Mouse (Mus musculus) intestine, postnatal 0 days (tissue): Measurements from ENCODE around the gene Fam19a3. TPM values are rescaled to one million over a fixed set of nuclear protein-coding genes. Genes with fewer than 3 reads are reported as not detected.

ENCODE experiments used
- ATAC-seq: fragments of 200-750 bp; cut with Nextera tagmentation; 2 replicates; pipeline ENCODE4 v1.8.0; 2017; ENCODE audit warnings: mild to moderate bottlenecking, moderate TSS enrichment, moderate library complexity
- H3K27ac ChIP-seq: fragments of 300-500 bp; sonication (generic); 2 replicates; pipeline ENCODE4 v1.5.1; 2014; ENCODE audit warnings: mild to moderate bottlenecking, low read depth, low read length, moderate library complexity
- H3K27me3 ChIP-seq: fragments of 300-500 bp; sonication (generic); replicated peaks from 2 replicates; pipeline ENCODE4 v1.6.1; 2014; ENCODE audit warnings: low read length, mixed read lengths; ENCODE audit not compliant: control insufficient read depth, insufficient read depth
- H3K36me3 ChIP-seq: fragments of 300-500 bp; sonication (generic); 2 replicates; pipeline ENCODE4 v1.6.1; 2014; ENCODE audit warnings: mild to moderate bottlenecking, moderate library complexity; ENCODE audit not compliant: control insufficient read depth, insufficient read depth
- H3K4me1 ChIP-seq: fragments of 300-500 bp; sonication (generic); replicated peaks from 2 replicates; pipeline ENCODE4 v1.6.1; 2014; ENCODE audit warnings: antibody characterized with exemption, low read length, mixed read lengths; ENCODE audit not compliant: control insufficient read depth, insufficient read depth
- H3K4me2 ChIP-seq: fragments of 300-500 bp; sonication (generic); replicated peaks from 2 replicates; pipeline ENCODE4 v1.6.1; 2014; ENCODE audit warnings: low read depth, mild to moderate bottlenecking, moderate library complexity
- H3K4me3 ChIP-seq: fragments of 300-500 bp; sonication (generic); 2 replicates; pipeline ENCODE4 v1.5.1; 2014; ENCODE audit warnings: low read depth, low read length
- H3K9ac ChIP-seq: fragments of 300-500 bp; sonication (generic); 2 replicates; pipeline ENCODE4 v1.6.1; 2014; ENCODE audit warnings: mild to moderate bottlenecking, low read depth, low read length
- H3K9me3 ChIP-seq: fragments of 300-500 bp; sonication (generic); 2 replicates; pipeline ENCODE4 v1.6.1; 2016; ENCODE audit warnings: mixed run types; ENCODE audit not compliant: control insufficient read depth
- CTCF ChIP-seq: sonication (generic); IDR thresholded peaks from 2 replicates; pipeline ENCODE4 v1.5.1; 2016; ENCODE audit warnings: low read depth, mild to moderate bottlenecking, control low read depth, antibody characterized with exemption, moderate library complexity
- WGBS: fragments of 180-500 bp; shearing (Covaris S2); extraction: QIAGEN DNeasy Blood & Tissue Kit; methylation state at CpG from one replicate; pipeline ENCODE4 v1.1.7; 2014; 5-methylcytosine and 5-hydroxymethylcytosine counted together
- polyA plus RNA-seq: library from polyadenylated mRNA; unstranded; fragments of >200 nt; fragmentation: Nextera tagmentation; extraction: Ambion mirVana; gene quantifications from 2 replicates; pipeline ENCODE4 v1.2.1, GENCODE M21; 2015

Gene Fam19a3
- polyA plus RNA-seq, 1 experiment from 2014 or later, result 0.05 TPM

- 0 out of 2 replicates have a peak, but pooled peaks have one; percentile 5 for ATAC-seq
- H3K4me1 ChIP-seq, result no peaks in the 10 kb centered on the region
- H3K9ac ChIP-seq, result no peak overlapping the region
- WGBS, result 77% methylated on average over 9 of the region's 9 CpGs
- peaks cover 50% of the 10 kb centered on the region for H3K36me3 ChIP-seq
- no peak for TF ChIP-seq CTCF
- no peak overlapping the region for H3K4me3 ChIP-seq
- H3K9me3 ChIP-seq, result no peaks in the 10 kb centered on the region
- H3K27ac ChIP-seq, result no peak overlapping the region
- H3K27me3 ChIP-seq, result no peaks in the 10 kb centered on the region
- no peak overlapping the region for H3K4me2 ChIP-seq
These were observed 23.9 kb upstream of the Fam19a3 start for GRCm38 (mm10) chr3:104805539-104805938.

DNA sequence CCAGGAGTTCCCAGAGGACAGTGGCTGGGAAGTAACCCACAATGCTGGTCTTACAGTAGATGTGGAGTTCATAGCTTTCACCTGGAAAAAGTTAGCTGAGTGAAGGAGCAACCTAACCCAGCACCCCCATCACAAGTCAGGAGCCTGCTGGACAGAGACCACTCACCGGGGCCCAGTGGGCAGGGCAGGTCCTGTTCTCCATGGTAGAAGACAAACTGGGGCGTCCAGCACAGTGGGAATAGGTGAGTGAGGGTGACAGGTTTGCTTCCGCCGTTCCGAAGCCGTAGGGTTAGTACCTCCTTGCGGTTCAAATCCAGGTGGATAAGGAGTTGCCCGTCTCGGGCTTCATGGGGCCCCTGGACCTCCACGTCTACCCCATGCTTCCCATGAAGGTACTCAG lies 22.7 kb upstream of the Fam19a3 start:
- no peaks in the 10 kb centered on the region for H3K9me3 ChIP-seq
- no peak overlapping the region for H3K9ac ChIP-seq
- H3K27me3 ChIP-seq, result no peaks in the 10 kb centered on the region
- no peak overlapping the region for H3K4me3 ChIP-seq
- peaks cover 62% of the 10 kb centered on the region for H3K36me3 ChIP-seq
- no peak overlapping the region for H3K4me2 ChIP-seq
- no peak for TF ChIP-seq CTCF
- no peak for ATAC-seq
- 90% methylated on average over 10 of the region's 10 CpGs for WGBS
- no peaks in the 10 kb centered on the region for H3K4me1 ChIP-seq
- H3K27ac ChIP-seq, result no peak overlapping the region

- Histone ChIP-seq H3K4me2 (no peak overlapping the region), H3K4me3 (no peak overlapping the region), H3K9me3 (no peaks in the 10 kb centered on the region), H3K36me3 (peaks cover 77% of the 10 kb centered on the region), H3K4me1 (no peaks in the 10 kb centered on the region), H3K27me3 (no peaks in the 10 kb centered on the region), H3K27ac (no peak overlapping the region), H3K9ac (no peak overlapping the region)
- 92% methylated on average over 6 of the region's 6 CpGs for WGBS
- no peak for ATAC-seq
- no peak for TF ChIP-seq CTCF
These were observed 19.8 kb upstream of the Fam19a3 start for GRCm38 (mm10) chr3:104801481-104801880.

- no peak for ATAC-seq
- H3K4me2 ChIP-seq, result no peak overlapping the region
- H3K9me3 ChIP-seq, result no peaks in the 10 kb centered on the region
- WGBS, result 96% methylated on average over 11 of the region's 11 CpGs
- no peak overlapping the region for H3K27ac ChIP-seq
- no peaks in the 10 kb centered on the region for H3K4me1 ChIP-seq
- no peak for TF ChIP-seq CTCF
- H3K36me3 ChIP-seq, result peaks cover 78% of the 10 kb centered on the region
- no peak overlapping the region for H3K9ac ChIP-seq
- no peak overlapping the region for H3K4me3 ChIP-seq
- no peaks in the 10 kb centered on the region for H3K27me3 ChIP-seq
These were observed 19.0 kb upstream of the Fam19a3 start for GRCm38 (mm10) chr3:104800681-104801080.

DNA sequence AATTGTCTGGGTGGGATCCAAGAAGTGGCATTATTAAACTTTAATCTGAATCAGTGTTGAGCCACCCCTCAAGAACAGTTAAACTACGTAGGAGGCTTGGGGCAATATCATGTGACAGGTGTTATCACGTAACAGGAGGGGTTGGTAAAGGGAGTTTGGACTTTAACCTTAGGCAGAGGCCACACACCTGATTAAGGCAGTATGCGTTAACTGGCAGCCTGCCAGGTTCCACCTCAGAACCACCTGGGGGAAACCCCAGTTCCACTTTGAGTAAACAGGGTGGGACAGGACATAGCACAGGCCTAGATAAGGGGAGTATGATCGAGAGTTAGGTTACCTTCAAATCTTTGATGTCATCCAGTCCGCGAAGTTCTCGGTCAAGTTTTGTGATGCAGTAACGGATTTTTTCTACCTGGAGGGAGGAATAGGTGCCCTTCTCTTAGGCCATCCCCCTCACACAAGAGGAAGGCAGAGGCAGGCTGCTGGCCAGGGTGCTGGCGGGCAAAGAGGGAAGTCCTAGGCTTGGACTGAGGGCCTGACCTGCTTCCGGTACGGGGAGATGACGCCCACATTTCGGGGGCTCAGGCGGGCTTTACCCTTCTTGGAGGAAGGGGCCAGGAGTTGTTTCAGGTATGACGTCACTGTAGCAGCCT lies 14.9 kb upstream of the Fam19a3 start:
- H3K4me1 ChIP-seq, result peaks cover 17% of the 10 kb centered on the region
- peaks cover 75% of the 10 kb centered on the region for H3K36me3 ChIP-seq
- ATAC-seq, result peak; percentile 82
- no peaks in the 10 kb centered on the region for H3K27me3 ChIP-seq
- WGBS, result 40% methylated on average over 15 of the region's 15 CpGs
- peak overlapping the region; percentile 94 for H3K27ac ChIP-seq
- no peak overlapping the region for H3K9ac ChIP-seq
- H3K4me2 ChIP-seq, result 0 out of 2 replicates have a peak overlapping the region, but pooled peaks have one; percentile 3
- H3K9me3 ChIP-seq, result no peaks in the 10 kb centered on the region
- TF ChIP-seq CTCF, result no peak
- H3K4me3 ChIP-seq, result no peak overlapping the region

DNA sequence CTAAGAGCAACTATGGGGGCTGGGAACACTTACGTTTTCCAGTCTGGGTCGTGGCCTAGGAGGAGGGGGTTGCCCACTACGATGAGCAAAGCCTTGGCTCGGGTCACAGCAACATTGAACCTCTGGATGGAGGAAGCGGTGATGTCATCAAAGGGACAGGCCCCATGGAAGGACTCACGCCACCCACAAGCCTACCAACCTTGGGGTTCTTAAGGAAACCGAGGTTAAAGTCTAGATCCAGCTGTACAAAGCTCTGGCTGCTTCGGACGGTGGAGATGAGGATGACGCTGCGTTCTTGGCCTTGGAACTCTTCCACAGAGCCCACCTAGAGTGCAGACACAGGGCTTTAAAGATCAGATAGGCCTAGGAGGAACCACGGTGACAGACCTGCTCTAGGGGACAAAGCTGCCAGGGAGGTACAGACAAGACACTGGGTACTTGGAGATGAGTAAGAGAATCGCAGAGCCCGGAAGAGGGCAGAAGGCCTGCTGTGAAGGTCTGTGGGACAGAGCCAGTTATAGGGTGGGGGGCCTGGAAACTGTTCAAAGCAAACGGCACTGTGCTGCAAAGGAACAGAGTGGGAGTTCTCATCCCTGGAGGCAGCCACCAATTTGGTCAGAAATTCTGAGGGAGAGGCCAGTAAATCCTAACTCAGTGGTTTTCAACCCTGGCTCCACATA lies 14.2 kb upstream of the Fam19a3 start:
- Histone ChIP-seq H3K9me3 (no peaks in the 10 kb centered on the region), H3K27ac (peak overlapping the region; percentile 94), H3K36me3 (peaks cover 69% of the 10 kb centered on the region), H3K4me1 (peaks cover 21% of the 10 kb centered on the region), H3K4me3 (no peak overlapping the region), H3K9ac (peak overlapping the region; percentile 26; the same call in 1 of the 2 replicates), H3K4me2 (no peak overlapping the region), H3K27me3 (no peaks in the 10 kb centered on the region)
- peak; percentile 54 for ATAC-seq
- no peak for TF ChIP-seq CTCF
- 38% methylated on average over 15 of the region's 15 CpGs for WGBS
